Mouse (Mus musculus): ENCODE data around the gene Gse1.

Gse1 gene

DNA sequence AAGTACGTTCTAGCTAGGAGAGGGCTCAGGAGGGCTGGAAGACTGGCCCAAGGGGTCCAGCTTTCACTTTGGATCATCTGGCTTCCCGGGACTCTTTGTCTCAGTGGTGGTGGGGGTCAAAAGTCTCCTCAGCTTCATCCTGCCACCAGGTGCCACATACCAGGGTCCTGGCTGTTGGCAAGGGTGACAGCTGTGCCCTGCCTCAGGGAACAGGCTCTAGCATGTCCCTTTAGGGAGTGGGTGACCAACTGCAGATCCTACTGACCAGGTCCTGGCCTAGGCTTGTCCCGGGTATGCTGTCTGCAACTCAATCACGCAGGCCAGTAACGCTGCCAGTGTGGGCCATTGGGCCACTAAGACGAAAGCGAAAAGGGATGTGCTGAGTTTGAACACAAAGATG is 15.7 kb upstream of the Gse1 start:
- in situ Hi-C loops (cut with MseI, MboI): no loop called here

DNA sequence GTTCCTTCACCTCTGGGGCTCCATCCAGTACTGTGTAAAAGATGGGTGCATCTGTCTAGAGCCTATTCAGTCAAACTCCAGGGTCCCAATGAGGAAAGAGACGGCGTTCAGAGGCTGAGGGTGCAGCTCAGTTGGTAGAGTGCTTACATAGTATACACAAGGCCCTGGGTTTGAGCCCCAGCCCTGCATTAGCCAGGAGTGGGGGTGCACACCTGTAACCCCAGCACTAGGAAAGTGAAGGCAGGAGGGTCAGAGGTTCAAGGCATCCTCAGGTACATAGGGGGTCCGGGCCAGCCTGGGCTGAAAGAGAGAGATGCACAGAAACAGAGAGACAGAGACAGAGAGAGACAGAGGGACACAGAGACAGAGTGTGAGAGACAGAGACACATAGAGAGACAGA is 15.0 kb upstream of the Gse1 start:
- in situ Hi-C loops (cut with MseI, MboI): no loop called here

DNA sequence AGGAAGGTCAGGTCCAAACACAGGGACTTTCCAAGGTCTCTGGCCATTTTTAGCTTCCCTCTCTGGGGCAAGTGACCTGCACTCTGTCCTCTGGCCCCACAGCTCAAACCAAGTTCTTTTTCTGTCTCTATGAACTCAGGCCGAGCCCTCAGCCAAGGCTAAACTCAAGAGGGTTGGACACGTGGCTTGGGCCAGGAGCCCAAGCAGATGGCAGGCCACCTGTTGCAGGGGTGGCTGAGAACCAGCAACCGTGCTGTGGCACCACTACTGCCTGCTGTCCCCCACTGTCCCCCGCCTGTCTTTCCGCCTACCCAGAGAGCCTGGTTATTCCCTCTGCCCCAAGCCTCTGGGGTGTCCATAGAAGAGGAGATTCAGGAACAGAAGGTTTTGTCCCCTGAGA is 14.3 kb upstream of the Gse1 start:
- in situ Hi-C loops (cut with MseI, MboI): no loop called here

DNA sequence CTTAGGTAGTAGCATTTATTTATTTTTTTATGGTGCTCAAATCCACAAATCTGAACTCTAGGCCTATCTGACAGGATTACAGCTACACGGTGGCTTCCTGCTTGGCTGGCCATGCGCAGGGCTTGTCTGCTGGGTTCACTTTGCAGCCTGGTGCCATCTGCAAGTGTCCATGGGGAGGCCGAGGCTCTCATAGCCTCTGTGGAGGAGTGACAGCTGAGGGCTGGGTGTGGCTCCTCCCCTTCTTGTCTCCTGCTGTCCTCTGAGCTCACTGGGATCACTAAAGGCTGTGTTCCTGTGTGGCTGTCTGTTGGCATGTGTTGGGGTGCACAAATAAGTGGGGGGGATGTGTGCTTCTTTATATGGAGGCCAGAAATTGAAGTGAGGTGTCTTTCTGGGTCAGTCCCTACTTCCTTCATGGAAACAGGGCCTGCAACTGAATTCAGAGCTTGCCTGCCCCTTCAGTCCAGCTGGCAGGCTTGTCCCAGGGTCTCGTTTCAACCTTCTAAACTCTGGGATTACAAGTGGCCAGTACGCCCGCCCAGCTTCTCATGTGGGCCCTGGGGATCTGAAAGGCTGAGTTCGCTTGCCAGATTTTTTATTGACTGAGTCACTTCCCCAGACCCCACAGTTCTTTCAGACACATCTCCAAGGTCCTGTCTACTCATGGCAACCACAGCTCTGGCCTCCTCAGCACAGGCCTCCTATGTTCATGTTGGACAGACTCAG is 12.7 kb upstream of the Gse1 start:
- in situ Hi-C loops (cut with MseI, MboI): no loop called here

DNA sequence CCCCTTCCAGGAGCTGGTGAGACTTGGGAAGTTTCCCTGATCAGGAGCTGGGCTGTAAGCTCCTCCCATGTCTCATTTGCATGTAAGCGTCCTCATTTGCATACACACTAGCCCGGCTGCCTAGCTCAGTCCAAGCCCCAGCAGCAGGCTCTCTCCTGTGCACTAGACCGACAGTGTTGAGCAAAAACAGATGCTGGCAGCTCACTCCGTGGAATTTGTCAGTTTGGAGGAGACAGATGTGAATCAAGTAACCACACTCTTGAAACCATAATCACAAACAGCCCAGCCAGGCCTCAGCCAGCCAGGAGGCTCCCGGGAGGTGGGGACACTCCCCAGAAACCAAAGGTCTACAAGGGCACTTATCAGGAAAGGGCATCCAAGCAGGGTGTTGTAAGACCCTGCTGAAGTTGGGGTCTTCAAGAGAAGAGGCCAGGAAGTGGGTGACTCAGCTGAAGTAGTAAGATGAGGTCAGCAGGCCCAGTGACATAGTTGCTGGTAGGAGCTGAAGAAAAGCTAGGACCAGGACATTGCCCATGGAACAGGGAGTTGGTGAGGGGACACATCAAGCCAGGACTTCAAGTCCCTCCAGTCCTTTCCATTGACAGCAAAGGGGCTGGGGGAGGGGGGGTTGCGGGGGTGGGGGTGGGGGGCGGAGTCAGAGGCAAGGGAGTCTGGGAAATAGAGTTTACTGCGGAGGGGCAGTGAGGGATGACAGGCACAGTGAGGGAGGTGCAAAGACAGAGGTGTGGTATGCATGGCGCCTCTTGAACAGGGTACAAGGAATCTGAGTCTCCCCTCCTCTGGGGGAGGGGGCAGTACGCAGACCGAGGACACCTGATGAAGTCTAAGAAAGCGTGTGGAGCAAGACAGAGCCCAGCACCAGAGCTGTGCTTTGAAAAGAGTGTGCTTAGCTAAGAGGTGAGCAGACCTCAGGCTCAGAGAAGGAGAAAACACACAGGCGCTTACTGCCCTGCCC is 11.1 kb upstream of the Gse1 start:
- in situ Hi-C loops (cut with MseI, MboI): no loop called here

DNA sequence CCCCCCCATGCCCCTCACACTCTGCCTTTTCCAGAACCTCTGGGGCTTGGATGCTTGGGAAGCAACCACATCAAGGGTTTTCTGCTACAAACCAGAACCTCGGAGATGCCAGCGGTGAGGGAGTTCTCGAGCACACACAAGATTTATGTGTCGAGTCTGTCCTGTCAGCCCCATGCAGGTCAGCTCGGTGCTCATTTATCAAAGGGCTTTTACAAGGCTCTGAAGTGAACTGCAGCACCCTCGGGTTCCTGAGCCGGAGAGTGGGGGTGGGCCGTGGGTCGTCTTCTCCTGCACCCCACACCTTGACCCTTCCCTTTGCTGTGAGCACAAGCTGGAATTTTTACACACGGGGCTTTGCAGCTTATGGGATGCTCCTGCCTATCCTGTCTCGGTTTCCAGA is 5.7 kb upstream of the Gse1 start:
- in situ Hi-C loops (cut with MseI, MboI): no loop called here

DNA sequence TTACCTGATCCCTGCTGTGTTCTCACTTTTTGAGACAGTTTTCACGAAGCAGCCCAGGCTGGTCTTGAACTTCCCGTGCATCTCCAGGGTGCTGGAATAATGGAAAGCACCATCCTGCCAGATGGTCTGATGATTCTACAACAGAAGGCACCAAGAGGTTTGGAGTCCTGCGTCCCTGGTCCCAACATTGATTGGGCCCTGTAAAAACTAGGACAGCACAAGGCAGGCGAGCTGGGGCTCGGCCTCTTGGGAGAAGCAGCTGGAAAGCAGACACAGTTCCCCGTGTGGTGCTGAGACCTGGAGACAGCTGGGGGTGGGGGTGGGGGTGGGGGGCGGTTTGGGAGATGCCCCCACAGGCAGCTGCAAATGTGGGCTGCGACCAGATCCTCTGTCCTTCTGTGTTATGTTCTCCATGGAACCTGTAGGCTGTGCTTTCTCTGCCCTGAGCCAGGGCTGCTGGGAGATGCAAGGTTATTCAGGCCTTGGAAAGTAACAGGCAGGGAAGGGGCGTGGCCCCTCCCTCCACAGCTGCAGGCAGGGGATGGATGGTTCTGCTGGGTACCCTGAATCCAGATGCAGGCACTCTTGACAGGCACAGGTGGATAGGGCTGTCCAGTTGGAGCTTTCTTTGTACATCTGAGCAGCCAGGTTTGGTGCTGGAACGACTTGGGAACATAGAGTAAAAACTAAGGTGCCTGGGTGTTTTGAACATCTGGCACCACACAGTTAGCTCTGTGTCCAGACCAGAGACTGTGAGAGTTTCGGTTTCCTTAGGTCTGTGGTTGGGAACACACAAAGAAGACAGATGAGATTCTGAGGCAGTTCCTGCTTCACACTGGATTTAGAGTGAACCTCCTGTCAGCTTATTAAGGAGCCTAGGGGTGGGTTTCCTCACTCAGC is 3.5 kb upstream of the Gse1 start:
- in situ Hi-C loops (cut with MseI, MboI): no loop called here

DNA sequence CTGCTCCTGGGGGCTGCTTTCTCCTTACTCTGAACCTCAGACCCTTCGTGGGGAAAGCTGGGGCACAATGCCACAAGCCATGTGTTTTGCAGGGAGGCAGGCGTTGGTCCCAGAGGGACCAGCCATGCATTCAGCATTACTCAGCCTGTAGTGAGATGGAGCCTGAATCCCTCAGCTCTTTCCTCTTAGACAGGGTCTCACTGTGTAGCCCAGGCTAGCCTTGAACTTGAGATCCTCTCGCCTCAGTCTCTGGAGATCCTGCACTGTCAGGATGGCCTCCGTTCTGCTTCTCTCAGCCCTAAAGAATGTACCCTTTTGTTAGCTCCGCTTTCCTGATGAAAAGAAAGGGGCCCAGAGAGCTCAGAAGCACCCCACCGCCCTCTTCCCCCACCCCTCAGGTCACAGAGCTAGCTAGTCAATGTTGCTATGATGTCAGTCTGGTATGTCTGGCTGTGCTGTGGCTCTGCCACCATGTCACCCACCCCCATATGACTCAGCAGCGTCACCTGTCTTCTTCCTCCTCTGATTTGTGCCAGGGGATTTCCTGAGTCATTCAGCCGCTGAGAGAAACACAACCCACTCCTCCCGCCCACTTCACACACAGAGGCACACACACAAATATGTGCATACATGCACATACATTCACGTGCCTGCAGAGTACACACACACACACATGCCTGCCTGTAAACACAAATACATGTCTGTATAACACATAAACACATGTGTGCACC is 2.7 kb upstream of the Gse1 start:
- in situ Hi-C loops (cut with MseI, MboI): no loop called here

DNA sequence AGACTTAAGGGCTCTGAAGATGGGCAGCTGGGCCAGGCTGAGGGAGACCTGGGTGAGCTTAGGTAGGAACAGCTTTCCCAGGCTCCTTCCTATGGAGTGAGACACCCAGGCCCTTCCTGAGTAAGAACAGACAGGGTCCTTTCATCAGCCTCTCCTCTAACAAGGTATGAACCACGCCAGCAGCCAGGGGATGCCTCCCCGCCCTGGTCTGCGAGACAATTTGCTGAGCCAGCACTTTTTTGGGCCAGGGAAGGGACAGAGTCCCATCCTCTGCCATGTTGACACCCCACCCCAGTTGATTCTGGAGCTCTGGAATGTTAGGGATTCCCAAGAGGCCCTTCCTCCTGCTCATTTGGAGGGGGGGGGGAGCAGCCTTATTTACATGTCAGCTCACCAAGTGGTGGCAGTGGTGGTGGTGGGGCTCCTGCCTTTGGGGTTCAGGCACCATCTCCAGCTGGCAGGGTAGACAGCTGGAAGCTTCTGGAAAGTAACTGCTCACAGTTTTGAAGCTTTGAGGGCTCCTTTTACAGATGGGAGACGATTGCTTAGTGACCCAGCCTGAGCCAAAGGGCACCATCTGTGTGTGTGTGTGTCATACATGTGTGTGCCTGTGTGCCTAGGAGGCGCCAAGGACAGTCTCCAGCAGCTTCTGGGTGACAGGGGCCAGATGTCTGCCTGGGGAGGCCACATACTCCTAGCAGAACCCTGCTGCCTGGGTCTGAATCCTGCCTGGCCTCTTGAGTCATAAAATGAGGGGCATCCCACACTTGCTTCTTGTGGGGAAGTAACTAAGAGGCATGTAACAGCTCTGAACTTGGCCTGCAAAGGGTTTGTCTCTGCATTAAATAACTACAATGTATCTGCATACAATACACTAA is 1.3 kb upstream of the Gse1 start:
- in situ Hi-C loops (cut with MseI, MboI): no loop called here

DNA sequence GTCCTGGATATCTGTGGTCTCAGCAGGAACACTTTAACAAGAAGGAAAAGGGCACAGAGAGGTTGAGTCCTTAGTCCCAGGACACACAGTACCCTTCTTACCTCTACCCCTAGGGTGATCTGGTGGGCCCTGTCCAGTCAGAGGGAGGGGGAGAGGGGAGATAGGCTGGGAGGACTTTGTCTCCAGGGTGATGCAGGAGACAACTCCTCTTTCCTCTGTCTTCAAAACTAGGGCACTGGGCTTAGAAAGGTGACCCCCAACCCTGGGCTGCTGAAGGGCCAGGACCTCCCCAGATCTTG is 729 bp upstream of the Gse1 start:
- in situ Hi-C loops (cut with MseI, MboI): no loop called here

DNA sequence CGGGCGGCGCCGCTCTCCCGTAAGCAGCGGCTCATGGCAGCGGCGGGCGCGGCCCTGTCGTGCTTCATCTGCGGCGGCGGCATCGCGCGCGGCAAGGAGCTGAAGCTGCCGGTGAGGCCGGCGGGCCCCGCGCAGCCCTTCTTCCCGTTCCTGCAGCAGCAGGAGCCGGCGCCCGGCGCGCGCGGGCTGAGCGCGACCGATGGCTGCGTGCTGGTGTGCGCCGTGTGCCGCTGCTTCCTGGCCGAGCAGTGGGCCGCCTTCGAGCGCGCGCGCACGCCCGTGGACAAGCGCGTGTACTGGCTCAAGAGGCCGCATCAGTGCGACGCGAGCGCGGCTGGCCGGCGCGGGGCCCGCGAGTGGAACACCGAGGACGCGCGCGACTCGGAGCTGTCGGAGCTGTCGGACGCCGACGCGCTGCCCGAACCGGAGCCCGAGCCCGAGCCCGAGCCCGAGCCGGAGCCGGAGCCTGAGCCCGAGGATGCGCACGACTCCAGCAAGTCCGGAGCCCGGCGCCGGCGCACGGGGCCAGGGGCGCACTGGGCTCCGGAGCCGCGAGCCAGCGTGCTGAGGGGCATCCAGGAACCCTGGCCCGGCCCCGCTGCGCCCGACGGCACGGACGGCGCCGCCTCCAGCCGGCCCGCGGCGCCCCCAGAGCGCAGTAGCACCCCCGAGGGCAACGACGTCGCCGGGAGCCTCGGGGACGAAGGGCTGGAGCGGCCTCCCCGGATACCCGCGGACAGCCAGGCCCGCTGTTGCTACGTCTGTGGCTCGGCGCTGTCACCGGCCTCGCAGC is 721 bp downstream of the Gse1 start:
- in situ Hi-C loops (cut with MseI, MboI): no loop called here

DNA sequence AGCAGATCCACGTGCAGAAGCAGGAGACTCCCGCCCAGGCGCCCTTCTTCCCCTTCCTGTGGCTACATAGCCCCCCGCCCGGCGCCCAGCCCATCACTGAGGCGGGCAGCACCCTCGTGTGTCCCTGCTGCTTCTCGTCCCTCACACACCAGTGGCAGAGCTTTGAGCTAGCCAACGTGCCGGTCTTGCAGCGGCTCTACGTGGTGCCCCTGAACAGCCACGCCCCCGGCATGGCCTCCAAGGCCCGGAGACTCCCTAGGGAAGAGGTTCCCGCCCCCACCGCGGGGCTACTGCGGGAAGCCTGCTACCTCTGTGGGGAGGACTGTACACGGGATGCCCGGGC is 1.3 kb downstream of the Gse1 start:
- in situ Hi-C loops (cut with MseI, MboI): no loop called here

DNA sequence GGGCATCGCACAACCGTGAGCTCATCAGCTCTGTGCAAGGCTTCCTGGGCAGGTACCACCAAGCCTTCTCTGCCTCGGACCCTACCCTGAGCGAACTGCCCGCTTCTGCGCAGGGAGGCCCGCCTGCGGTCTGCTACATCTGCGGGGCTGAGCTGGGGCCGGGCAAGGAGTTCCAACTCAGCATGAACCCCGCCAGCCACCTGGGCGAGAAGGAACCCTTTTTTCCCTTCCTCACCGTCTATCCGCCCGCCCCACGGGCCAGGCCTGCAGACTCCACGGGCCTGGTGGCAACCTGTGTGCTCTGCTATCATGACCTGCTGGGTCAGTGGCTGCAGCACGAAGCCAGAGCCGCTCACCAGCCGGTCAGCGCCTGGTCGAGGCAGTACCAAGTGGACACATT is 1.8 kb downstream of the Gse1 start:
- in situ Hi-C loops (cut with MseI, MboI): no loop called here

DNA sequence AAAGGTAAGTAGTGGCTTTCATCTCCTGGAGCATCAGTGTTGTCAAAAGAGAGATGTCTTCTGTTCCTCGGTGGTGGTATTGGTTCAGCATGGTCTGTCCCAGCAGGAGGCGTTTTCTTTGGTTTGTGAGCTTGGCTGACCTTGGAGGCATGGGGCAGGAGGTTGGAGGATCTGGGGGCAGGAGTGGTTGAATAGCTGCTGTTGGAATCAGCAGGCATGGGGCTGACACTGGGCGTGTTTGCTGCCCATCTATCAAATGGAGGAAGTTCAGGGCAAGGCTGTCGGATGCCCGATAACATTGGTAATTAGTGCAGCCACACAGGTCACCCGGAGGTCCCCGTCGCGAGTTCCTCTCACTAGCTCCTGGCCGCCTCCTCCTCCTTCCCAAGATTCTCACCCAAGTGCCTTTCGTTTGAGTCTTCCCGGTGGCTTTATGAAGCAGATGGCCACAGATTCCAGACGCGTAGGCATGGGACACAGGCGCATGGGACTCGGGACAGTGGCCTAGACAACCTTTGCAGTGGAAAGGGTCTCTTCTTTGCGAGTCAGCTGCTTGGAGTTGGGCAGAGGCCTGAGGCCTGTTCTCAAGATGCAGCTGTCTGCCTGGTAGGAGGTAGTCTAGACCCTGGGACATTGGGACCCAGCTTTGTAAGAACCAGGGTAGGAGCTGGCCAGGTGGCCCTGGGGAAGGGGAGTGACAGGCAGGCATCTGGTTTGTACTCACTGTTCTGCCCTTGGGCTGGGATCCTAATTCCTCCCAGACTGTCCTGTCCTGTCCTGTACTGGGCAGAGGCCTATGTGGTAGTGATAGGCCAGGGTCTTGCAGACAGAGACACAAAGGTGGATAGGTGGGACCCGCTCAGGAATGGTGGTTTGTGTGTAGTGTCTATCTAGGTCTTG is 2.7 kb downstream of the Gse1 start:
- in situ Hi-C loops (cut with MseI, MboI): no loop called here

DNA sequence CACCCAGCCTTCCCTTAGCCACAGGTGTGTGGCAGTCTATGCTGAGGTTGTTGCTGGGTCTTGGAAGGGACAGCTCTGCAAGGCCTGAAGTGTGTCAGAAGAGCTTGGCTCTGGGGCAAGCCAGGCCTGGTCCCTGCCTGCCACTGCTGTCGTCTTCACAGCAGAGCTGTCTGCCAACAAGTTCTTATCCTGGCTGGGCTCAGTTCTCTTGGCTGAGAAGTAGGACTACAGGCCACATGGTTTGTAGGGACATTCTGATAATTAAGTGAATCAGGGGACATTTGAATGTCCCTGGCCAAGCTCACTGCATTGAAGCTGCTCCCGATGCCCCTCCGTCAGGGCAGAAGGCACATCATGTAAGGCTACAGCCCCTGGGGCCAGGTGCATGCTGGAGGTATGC is 3.6 kb downstream of the Gse1 start:
- in situ Hi-C loops (cut with MseI, MboI): no loop called here

DNA sequence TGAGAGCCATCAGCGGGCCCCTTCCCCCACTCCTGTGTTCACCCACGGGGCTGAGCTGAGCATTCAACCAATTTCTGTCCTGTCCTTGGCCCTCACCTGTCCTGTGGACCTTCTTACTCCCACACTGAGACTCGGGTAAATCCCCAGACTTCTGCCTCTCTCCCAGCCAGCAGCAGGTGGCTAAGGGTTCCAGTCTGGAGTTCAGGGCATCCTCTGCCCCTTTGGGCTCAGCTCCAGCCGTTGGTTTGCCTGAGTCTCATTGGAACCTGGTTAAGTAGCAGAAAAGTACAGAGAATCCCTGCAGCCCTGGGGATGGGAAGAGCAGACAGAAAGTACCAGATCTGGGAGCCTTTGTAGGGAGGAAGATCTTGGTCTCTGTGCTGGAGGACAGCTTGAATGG is 4.1 kb downstream of the Gse1 start:
- in situ Hi-C loops (cut with MseI, MboI): no loop called here

DNA sequence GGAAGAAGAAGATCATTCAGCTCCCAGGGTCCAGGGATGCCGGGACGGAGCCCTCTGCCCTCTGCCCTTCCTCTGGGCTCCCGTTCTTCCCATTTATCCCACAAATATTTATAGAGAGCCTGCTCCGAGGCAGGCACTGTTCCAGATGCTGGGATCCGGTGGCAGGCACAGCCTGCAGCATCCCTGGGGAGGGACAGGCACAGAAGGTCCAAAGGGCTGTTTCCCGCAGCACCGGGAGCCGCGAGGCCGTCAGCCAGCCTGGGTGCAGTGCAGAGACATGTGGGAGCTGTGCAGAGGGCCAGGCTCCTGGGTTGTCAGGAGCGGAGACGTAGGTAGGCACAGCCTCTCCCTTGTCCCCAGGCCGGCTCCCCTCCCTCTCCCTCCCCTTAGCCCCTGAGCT is 4.7 kb downstream of the Gse1 start:
- in situ Hi-C loops (cut with MseI, MboI): no loop called here

DNA sequence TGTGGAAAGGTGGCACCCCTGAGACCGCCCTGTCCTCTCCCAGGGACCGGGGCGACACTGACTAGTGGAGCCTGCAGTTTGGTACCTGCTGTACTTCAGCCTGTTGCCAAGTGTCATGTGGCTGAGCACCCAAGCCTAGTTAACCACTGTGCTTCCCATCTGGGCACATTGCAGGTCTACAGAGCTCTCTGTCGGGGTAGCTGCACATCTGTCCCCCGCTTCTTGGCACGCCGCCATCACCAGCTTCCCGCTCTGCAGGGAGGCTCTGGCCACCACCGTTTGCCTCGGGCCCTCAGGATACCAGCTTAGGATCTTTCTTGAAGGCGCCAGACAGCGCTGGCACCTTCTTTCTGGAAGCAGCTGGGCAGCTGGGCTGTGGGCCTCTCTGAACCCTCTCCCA is 6.2 kb downstream of the Gse1 start:
- in situ Hi-C loops (cut with MseI, MboI): no loop called here

DNA sequence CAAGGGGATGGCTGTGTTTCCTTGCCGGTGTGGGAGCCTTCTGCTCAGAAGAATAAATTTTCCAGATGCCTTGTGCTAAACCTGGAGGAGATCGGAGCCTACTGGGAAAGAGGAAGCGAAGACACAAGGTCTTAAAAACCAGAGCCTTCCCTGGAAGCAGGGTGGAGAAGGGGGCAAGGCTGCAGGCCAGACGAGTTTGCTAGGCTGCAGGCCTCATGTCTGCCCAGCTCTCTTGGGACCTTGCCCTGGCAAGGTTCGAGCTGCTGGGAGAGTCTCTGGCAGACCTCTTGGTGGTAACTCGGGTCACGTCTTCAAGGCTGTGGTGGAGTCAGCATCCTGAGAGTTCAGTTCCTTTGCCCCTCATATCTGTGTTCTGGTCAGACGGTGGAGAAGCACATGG is 6.6 kb downstream of the Gse1 start:
- in situ Hi-C loops (cut with MseI, MboI): no loop called here
